Mouse (Mus musculus) heart, embryonic 15.5 days (tissue): ENCODE measurements around the gene Dnah9. TPM values are rescaled to one million over a fixed set of nuclear protein-coding genes. Genes with fewer than 3 reads are reported as not detected.

Source experiments
- ATAC-seq: fragments of 200-750 bp; cut with Nextera tagmentation; replicated peaks from 2 replicates; pipeline ENCODE4 v1.8.0; 2017; ENCODE audit warnings: low read depth, moderate TSS enrichment; ENCODE audit not compliant: insufficient number of reproducible peaks, insufficient read depth, low FRiP score
- H3K27ac ChIP-seq: fragments of 300-500 bp; sonication (generic); 2 replicates; pipeline ENCODE4 v1.5.1; 2015; ENCODE audit warnings: mild to moderate bottlenecking, inconsistent platforms
- H3K27me3 ChIP-seq: fragments of 300-500 bp; sonication (generic); 2 replicates; pipeline ENCODE4 v1.6.1; 2015; ENCODE audit warnings: inconsistent platforms
- H3K36me3 ChIP-seq: fragments of 300-500 bp; sonication (generic); 2 replicates; pipeline ENCODE4 v1.6.1; 2015; ENCODE audit warnings: mild to moderate bottlenecking, inconsistent platforms
- H3K4me1 ChIP-seq: fragments of 300-500 bp; sonication (generic); replicated peaks from 2 replicates; pipeline ENCODE4 v1.6.1; 2015; ENCODE audit warnings: inconsistent platforms
- H3K4me2 ChIP-seq: fragments of 300-500 bp; sonication (generic); 2 replicates; pipeline ENCODE4 v1.6.1; 2015; ENCODE audit warnings: inconsistent platforms, mild to moderate bottlenecking, moderate library complexity
- H3K4me3 ChIP-seq: fragments of 300-500 bp; sonication (generic); 2 replicates; pipeline ENCODE4 v1.5.1; 2015; ENCODE audit warnings: mild to moderate bottlenecking, inconsistent platforms
- H3K9ac ChIP-seq: fragments of 300-500 bp; sonication (generic); 2 replicates; pipeline ENCODE4 v1.6.1; 2015; ENCODE audit warnings: mild to moderate bottlenecking, inconsistent platforms
- H3K9me3 ChIP-seq: fragments of 300-500 bp; sonication (generic); replicated peaks from 2 replicates; pipeline ENCODE4 v1.6.1; 2016; ENCODE audit warnings: inconsistent platforms
- WGBS: fragments of 180-500 bp; shearing (Covaris S2); methylation state at CpG from one replicate; pipeline ENCODE4 v1.1.7; 2015; ENCODE audit warnings: mixed read lengths; 5-methylcytosine and 5-hydroxymethylcytosine counted together
- polyA plus RNA-seq: library from polyadenylated mRNA; unstranded; fragments of >200 nt; fragmentation: Nextera tagmentation; extraction: Ambion mirVana; gene quantifications from 2 replicates; pipeline ENCODE4 v1.2.1, GENCODE M21; 2015

Gene Dnah9
- polyA plus RNA-seq: 0.14 and 0.29 TPM in 2 replicates

DNA sequence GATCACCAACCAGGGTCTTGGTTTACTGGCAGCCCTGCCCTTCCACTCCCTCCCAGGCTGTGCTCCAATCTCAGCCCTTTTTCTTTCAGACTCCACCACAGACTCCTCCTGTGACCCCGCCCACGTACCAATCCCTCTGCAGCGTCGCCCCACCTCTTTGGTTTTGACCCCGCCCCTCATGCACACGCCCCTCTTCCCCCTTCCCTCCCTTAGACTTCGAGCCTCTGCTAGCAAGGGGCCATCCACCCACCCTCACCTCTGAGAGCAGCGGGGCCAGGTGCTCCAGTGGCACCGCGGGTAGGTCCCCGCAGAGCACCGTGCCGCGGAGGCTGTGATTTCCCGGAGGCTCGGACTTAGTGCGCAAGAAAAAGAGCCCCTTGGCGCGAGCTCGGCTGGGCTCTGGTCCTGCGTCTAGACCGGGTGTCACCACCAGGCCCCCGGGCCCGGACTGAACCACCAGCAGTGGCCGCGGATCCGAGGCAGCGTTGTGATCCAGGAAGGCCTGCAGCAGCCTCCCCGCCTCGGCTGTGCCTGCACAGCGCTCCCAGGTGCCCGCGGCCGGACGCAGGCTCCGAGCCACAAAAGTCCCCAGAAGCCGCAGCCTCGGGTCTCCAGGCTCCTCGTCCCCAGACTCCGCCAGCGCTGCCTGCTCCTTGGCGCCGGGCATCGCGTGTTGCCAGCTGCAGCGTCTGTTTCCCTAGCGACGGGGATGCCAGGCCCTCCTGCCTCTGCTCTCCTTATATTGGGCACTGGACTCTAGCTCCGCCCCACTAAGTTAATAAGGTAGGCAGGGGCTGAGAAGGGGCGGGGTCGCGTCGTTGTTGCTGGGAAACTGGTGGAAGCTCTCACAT is at the start of gene Dnah9:
Dnah9 (minus strand) TSS at position 751 of the 851 bp plus-strand sequence.
- WGBS: under 1% methylated on average over 53 of the region's 53 CpGs
- Histone ChIP-seq H3K36me3 (no peaks in the 10 kb centered on the region), H3K27me3 (peaks cover 27% of the 10 kb centered on the region), H3K9ac (peak within 1 kb of the TSS; percentile 47), H3K27ac (no peak within 1 kb of the TSS; the same call in 1 of the 2 replicates), H3K4me2 (peak within 1 kb of the TSS; percentile 95), H3K4me1 (peaks cover 8% of the 10 kb centered on the region), H3K9me3 (no peaks in the 10 kb centered on the region), H3K4me3 (peak within 1 kb of the TSS; percentile 50)
- ATAC-seq: peak; percentile 83

DNA sequence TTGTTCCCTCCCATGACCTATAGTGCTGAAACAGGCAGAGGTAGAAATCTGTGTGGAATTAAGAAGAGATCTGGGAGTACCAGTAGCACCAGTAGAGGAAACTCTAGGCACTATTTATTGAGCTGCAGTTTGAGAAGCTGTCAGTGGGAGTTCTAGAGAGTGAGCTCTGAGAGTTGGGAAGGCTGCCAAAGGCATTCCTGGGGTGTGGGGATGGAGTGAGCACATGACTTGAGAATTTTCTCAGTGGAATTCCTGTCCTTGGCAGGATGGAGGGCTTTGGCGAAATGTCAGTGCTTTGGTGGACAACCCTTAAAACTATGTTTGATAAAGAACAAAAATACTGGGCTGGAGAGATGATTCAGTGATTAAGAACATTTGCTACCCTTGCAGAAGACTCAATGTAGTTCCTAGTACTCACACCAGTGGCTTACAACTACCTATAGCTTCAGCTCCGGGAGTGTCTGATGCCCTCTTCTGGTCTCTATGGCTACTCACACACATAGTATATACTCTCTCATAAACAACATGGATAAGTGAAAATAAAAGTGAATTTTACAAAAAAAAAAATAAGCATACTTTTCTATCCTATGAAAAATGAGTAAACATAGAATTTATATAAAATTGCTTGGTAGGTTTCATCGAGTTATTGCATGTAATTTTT is 20.4 kb upstream of the Dnah9 start:
- H3K4me1 ChIP-seq: peaks cover 4% of the 10 kb centered on the region; the same call in 1 of the 2 replicates
- no peak overlapping the region for H3K4me3 ChIP-seq
- no peaks in the 10 kb centered on the region for H3K27me3 ChIP-seq
- WGBS: 57% methylated on average over 3 of the region's 3 CpGs
- H3K36me3 ChIP-seq: no peaks in the 10 kb centered on the region
- H3K9me3 ChIP-seq: no peaks in the 10 kb centered on the region
- peak; percentile 80 for ATAC-seq
- no peak overlapping the region for H3K9ac ChIP-seq
- no peak overlapping the region for H3K4me2 ChIP-seq
- H3K27ac ChIP-seq: peak overlapping the region; percentile 63

DNA sequence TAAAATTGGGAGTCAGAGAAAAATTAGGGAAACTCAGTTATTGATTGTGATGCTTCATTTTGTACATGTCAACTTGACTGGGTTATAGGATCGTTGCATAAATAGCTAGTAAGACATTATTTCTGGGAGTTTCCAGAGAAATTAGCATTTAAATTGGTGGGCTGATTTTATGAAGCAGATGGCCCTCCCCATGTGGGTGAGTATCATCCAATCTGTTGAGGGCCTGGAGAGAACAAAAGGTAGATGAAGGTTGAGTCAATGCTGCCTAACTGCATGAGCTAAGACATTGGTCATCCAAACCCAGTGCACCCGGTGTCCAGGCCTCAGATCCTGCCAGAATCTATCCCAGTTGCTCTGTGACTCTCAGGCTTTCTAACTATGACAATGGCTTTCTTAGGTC is 19.8 kb upstream of the Dnah9 start:
- H3K27ac ChIP-seq: peak overlapping the region; percentile 62
- peaks cover 4% of the 10 kb centered on the region; the same call in 1 of the 2 replicates for H3K4me1 ChIP-seq
- 70% methylated on average over 2 of the region's 2 CpGs for WGBS
- ATAC-seq: no peak
- no peak overlapping the region for H3K9ac ChIP-seq
- no peak overlapping the region for H3K4me2 ChIP-seq
- H3K4me3 ChIP-seq: no peak overlapping the region
- H3K9me3 ChIP-seq: no peaks in the 10 kb centered on the region
- no peaks in the 10 kb centered on the region for H3K36me3 ChIP-seq
- no peaks in the 10 kb centered on the region for H3K27me3 ChIP-seq

DNA sequence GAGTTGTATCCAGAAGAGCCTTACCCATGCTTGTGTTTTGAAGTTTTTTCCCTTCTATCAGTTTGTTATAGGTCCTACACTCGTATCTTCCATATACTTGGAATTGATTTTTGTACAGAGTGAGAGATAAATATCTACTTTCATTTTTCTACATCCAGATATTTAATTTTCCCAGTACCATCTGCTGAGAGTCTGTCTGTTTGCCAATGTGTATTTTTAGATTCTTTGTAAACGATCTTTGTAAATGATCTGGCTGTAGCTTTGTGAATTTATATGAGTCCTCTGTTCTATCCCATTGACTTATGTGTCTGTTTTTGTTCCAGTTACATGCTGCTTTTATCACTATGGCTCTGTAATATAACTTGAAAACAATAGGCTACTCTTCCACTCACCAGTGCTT is 9.4 kb upstream of the Dnah9 start:
- Histone ChIP-seq H3K9me3 (no peaks in the 10 kb centered on the region), H3K9ac (no peak overlapping the region), H3K4me1 (no peaks in the 10 kb centered on the region), H3K4me3 (no peak overlapping the region), H3K4me2 (no peak overlapping the region), H3K27me3 (no peaks in the 10 kb centered on the region), H3K36me3 (no peaks in the 10 kb centered on the region), H3K27ac (no peak overlapping the region)
- ATAC-seq: no peak
- 65% methylated on average over 2 of the region's 2 CpGs for WGBS

DNA sequence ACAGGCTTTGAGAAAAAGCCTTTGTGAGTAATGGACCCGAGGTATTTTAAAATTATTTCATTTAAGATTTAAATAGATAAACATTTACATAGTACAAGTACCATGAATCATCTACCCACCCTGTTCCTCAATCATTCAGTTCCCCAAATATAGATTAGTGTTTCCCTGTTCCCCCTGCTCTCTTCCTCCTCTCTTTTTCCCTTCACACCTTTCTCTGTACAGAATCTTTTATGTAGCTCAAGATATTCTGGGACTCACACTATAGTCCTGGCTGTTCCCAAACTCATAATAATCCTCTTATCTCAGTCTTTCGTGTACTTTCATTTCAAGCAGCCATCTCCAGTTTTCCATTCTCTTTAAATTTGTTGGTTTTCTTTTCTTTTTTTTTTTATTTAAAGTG is 4.3 kb downstream of the Dnah9 start:
- Histone ChIP-seq H3K4me2 (no peak overlapping the region), H3K27me3 (peaks cover 16% of the 10 kb centered on the region), H3K9me3 (no peaks in the 10 kb centered on the region), H3K27ac (no peak overlapping the region), H3K4me3 (no peak overlapping the region), H3K9ac (no peak overlapping the region), H3K4me1 (peaks cover 8% of the 10 kb centered on the region), H3K36me3 (no peaks in the 10 kb centered on the region)
- WGBS: 61% methylated on average over 2 of the region's 2 CpGs
- ATAC-seq: no peak

DNA sequence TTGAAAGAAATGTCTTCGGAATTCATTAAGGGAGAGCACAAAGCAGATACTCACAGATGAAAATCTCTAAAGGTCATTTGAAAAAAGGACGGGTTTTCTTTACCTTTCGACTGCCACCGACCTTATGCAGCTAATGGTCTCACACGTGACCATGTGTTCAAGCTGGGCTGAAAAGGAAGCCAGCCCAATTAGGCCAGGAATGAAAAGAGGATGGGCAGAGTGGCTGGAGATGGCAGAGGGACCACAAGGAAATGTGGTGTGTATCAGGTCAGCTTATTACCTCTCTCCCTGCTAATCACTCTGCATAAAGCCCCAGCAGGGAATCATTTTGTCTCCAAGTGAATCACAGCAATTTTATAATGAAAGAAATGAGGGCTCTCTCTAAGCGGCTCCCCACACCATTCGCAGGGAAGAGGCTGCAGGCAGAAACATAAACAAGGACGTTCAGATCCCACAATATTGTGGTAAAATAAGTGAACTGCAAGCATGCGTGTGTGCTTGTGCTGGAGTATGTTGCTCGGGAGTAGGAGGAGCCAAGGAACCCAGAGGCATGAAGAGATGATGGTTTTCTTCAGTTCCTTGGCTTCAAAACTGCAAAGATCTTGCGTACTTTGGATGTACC is 27.6 kb downstream of the Dnah9 start:
- 67% methylated on average over 11 of the region's 11 CpGs for WGBS
- Histone ChIP-seq H3K9me3 (no peaks in the 10 kb centered on the region), H3K4me2 (no peak overlapping the region), H3K4me1 (no peaks in the 10 kb centered on the region), H3K9ac (no peak overlapping the region), H3K27ac (no peak overlapping the region), H3K36me3 (no peaks in the 10 kb centered on the region), H3K27me3 (no peaks in the 10 kb centered on the region), H3K4me3 (no peak overlapping the region)
- no peak for ATAC-seq

DNA sequence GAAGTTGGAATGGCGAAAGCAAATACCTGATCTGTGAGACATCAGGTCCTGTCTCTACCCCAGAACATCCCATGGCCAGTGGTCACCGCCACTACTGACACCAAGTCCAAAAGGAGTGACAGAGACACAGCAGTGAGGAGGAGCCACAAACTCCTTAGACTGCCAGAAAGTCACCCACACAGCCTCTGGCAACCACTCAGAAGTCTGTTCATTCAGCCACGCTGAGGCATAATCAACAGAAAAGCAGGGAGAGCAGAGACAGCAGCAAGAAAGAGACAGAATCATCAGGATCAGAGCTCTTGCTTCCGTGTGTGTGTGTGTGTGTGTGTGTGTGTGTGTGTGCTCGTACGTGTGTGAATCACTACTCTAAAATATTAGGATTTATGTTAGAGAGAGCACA is 33.5 kb downstream of the Dnah9 start:
- no peak overlapping the region for H3K4me3 ChIP-seq
- H3K4me2 ChIP-seq: no peak overlapping the region
- H3K27me3 ChIP-seq: no peaks in the 10 kb centered on the region
- no peak overlapping the region for H3K27ac ChIP-seq
- H3K4me1 ChIP-seq: no peaks in the 10 kb centered on the region
- H3K36me3 ChIP-seq: no peaks in the 10 kb centered on the region
- 77% methylated on average over 6 of the region's 6 CpGs for WGBS
- H3K9me3 ChIP-seq: no peaks in the 10 kb centered on the region
- H3K9ac ChIP-seq: no peak overlapping the region
- ATAC-seq: no peak

DNA sequence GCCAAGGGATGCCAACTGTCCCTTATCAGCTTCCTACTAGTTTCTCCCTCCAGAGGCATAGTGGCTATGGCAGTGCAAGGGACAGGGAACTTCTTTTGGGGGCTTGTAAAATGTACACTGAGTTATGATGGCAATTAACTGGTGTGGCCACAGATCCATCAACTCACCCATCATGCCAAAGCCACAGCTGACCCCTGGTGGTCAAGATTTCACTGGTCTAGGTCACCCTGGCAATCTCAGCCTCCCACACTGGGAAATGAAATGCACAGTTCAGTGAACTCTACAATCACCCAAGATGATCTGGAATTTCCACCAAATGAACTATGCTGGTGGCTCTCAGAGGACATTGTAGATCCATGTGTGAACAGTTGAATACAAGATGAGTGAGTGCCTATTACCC is 42.2 kb downstream of the Dnah9 start:
- no peak overlapping the region for H3K4me2 ChIP-seq
- no peaks in the 10 kb centered on the region for H3K4me1 ChIP-seq
- H3K9ac ChIP-seq: no peak overlapping the region
- H3K36me3 ChIP-seq: no peaks in the 10 kb centered on the region
- H3K27ac ChIP-seq: no peak overlapping the region
- H3K4me3 ChIP-seq: no peak overlapping the region
- ATAC-seq: no peak
- H3K9me3 ChIP-seq: no peaks in the 10 kb centered on the region
- H3K27me3 ChIP-seq: 0 out of 2 replicates have a peak, but pooled peaks cover 4% of the 10 kb centered on the region

DNA sequence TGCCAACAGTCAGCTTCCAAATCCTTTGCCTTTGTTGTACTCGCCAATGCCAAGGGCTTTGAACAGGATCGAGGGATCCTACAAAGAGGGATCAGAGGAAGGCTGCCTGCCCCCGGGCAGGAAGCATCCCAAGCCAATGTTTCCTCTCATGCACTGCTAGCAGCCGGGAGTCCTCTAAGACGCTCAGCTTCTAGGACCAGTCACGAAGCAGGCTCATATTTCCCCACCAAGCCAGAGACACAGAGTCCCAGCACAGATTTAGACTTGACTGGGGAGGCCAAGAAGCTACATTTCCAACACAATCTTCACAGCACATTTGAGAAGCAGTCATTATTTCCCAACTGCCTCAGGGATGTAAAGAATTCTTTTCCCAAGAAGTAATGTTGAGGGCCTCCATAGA is 43.9 kb downstream of the Dnah9 start:
- H3K4me1 ChIP-seq: no peaks in the 10 kb centered on the region
- H3K9me3 ChIP-seq: no peaks in the 10 kb centered on the region
- H3K9ac ChIP-seq: no peak overlapping the region
- 54% methylated on average over 6 of the region's 6 CpGs for WGBS
- no peak overlapping the region for H3K4me2 ChIP-seq
- no peak overlapping the region for H3K27ac ChIP-seq
- H3K27me3 ChIP-seq: 0 out of 2 replicates have a peak, but pooled peaks cover 4% of the 10 kb centered on the region
- H3K4me3 ChIP-seq: no peak overlapping the region
- no peaks in the 10 kb centered on the region for H3K36me3 ChIP-seq
- no peak for ATAC-seq

DNA sequence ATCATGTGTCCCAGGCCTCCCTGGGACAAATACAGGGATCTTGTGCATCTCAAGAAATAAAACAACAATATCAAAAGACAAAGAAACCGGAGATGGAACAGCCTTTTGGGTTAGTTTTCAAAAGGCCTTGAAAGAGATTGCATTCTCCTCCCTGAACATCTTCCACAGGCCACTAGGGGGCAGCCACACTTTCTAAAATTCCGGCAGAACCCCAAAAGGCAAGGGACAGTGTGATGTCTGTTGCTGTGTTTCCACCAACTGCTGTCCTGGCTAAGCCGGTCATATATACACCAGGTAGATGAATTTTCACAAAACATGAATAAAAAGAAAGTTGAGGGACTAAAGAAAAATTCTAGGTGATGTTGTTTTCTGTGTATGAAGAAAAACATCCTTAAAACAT is 46.3 kb downstream of the Dnah9 start:
- ATAC-seq: no peak
- H3K4me1 ChIP-seq: no peaks in the 10 kb centered on the region
- H3K4me2 ChIP-seq: no peak overlapping the region
- 0 out of 2 replicates have a peak, but pooled peaks cover 4% of the 10 kb centered on the region for H3K27me3 ChIP-seq
- no peak overlapping the region for H3K4me3 ChIP-seq
- no peaks in the 10 kb centered on the region for H3K9me3 ChIP-seq
- 18% methylated on average over 3 of the region's 3 CpGs for WGBS
- H3K9ac ChIP-seq: no peak overlapping the region
- no peak overlapping the region for H3K27ac ChIP-seq
- H3K36me3 ChIP-seq: no peaks in the 10 kb centered on the region

DNA sequence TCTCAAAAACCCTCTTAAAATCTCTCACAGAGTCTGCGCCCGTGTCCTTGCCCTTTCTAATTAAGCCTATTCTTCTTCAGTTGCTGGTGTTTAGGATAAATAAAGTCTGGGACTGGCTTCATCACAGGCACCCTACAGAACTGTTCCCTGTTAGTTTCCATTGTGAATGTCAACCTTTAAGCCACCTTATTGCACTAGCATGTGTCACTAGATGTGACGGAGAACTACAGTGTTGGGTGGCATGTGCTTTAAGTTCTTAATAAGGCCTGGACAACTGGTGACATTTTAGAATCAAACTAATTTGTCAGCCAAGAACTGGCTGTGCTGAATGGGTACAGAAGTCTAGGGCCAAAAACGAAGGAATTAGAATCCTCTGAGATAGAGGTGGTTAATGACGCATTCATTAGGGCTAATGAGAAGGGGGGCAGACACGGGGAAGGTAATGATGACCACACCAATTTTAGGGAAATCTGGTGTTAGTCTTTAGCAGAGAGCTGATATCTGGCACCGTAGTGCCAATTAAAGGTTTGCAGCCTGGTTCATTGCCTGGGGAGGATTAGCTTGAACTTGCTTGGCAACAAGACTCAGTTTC is 84.6 kb downstream of the Dnah9 start:
- H3K36me3 ChIP-seq: no peaks in the 10 kb centered on the region
- H3K9me3 ChIP-seq: no peaks in the 10 kb centered on the region
- 76% methylated on average over 7 of the region's 7 CpGs for WGBS
- no peak overlapping the region for H3K4me3 ChIP-seq
- no peak for ATAC-seq
- no peak overlapping the region for H3K4me2 ChIP-seq
- H3K9ac ChIP-seq: no peak overlapping the region
- no peaks in the 10 kb centered on the region for H3K4me1 ChIP-seq
- no peaks in the 10 kb centered on the region for H3K27me3 ChIP-seq
- no peak overlapping the region for H3K27ac ChIP-seq
